Mouse (Mus musculus) heart, embryonic 11.5 days (tissue): ENCODE results near the gene Slc35b1. TPM values are rescaled to one million over a fixed set of nuclear protein-coding genes. Genes with fewer than 3 reads are reported as not detected.

ENCODE experiments used
- ATAC-seq: fragments of 200-750 bp; cut with Nextera tagmentation; replicated peaks from 2 replicates; pipeline ENCODE4 v1.8.0; 2017; ENCODE audit warnings: moderate library complexity; ENCODE audit not compliant: insufficient number of reproducible peaks, low FRiP score, low TSS enrichment
- H3K27ac ChIP-seq: fragments of 300-500 bp; sonication (generic); 2 replicates; pipeline ENCODE4 v1.5.1; 2014; ENCODE audit warnings: mild to moderate bottlenecking, low read depth, low read length
- H3K27me3 ChIP-seq: fragments of 300-500 bp; sonication (generic); 2 replicates; pipeline ENCODE4 v1.6.1; 2014; ENCODE audit warnings: mild to moderate bottlenecking, low read length, mixed read lengths; ENCODE audit not compliant: control insufficient read depth, insufficient read depth
- H3K36me3 ChIP-seq: fragments of 300-500 bp; sonication (generic); 2 replicates; pipeline ENCODE4 v1.6.1; 2014; ENCODE audit warnings: mild to moderate bottlenecking, low read length, moderate library complexity, mixed read lengths; ENCODE audit not compliant: control insufficient read depth, insufficient read depth
- H3K4me1 ChIP-seq: fragments of 300-500 bp; sonication (generic); 2 replicates; pipeline ENCODE4 v1.6.1; 2014; ENCODE audit warnings: low read length; ENCODE audit not compliant: control insufficient read depth, insufficient read depth
- H3K4me2 ChIP-seq: fragments of 300-500 bp; sonication (generic); 2 replicates; pipeline ENCODE4 v1.6.1; 2014; ENCODE audit warnings: mild to moderate bottlenecking, moderate library complexity
- H3K4me3 ChIP-seq: fragments of 300-500 bp; sonication (generic); 2 replicates; pipeline ENCODE4 v1.5.1; 2014; ENCODE audit warnings: low read depth, low read length
- H3K9ac ChIP-seq: fragments of 300-500 bp; sonication (generic); 2 replicates; pipeline ENCODE4 v1.6.1; 2014; ENCODE audit warnings: mild to moderate bottlenecking, low read depth, low read length, moderate library complexity
- H3K9me3 ChIP-seq: fragments of 300-500 bp; sonication (generic); replicated peaks from 2 replicates; pipeline ENCODE4 v1.6.1; 2016; ENCODE audit warnings: low read length; ENCODE audit not compliant: control insufficient read depth
- WGBS: fragments of 180-500 bp; shearing (Covaris S2); extraction: QIAGEN DNeasy Blood & Tissue Kit; methylation state at CpG from one replicate; pipeline ENCODE4 v1.1.7; 2014; ENCODE audit not compliant: insufficient replicate concordance; 5-methylcytosine and 5-hydroxymethylcytosine counted together
- polyA plus RNA-seq: library from polyadenylated mRNA; unstranded; fragments of >200 nt; fragmentation: Nextera tagmentation; extraction: Ambion mirVana; gene quantifications from 2 replicates; pipeline ENCODE4 v1.2.1, GENCODE M21; 2014

Slc35b1 gene
- polyA plus RNA-seq, 1 experiment from 2014 or later = 92.4 TPM

DNA sequence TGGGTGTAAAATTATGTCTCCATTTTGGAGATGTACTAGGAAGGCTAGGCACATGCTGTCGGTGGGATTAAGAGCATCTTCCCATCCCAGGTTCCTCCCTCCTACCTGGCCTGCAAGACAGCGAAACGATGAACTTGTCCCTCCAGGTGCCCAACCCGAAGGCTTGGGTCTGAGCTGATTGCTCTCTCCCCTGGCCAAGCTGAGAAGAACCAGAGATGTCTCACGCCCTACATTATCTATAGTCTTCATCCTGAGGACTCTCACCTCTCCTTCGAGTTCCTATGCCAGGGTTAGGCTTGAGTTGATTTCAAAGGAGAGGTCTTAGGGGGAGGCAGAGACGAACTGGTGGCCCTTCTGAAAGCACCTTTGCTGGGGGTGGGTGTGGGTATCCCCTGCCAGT is 28.5 kb upstream of the Slc35b1 start:
- H3K4me2 ChIP-seq = peak overlapping the region; percentile 17
- ATAC-seq = no peak
- WGBS = 68% methylated on average over 7 of the region's 7 CpGs

DNA sequence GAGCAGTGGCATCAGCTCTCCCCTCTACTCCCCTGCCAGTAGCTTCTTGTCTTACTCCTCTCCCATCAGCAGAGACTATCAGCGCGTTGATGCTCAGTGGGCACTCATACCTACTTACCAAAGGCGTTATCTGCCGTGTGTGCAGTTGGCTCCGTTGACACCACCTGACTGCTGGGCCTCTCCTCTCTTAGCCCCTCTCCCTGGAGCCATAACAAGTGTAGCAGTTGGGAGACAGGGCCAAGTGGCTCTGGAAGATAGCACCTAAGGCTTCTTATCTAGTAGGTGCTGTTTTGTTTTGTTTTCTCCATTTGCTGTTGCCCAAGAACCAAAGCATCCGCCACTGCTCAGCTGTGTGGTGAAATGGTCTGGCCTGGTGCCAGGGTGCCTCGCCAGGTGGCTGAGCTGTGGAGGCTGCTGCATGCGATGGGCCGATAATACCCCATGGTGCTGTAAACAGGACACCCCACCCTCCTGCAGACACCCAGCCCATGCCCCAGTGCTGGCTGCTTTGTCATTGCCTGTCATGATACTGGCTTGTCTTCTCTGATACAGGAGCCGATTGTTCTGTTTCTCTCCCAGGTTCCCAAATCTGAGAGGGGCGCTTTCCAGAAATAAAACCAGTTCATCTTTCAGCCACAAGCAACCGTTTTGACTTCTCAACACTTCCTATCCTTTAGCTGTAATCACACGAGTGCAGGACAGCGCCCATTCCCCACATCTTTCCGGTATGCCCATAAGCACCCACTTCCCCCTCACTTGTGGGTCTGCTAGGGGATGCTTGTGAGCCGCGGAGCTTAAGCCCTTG is 27.8 kb upstream of the Slc35b1 start:
- Histone ChIP-seq H3K27ac (peak overlapping the region; percentile 84), H3K36me3 (no peaks in the 10 kb centered on the region), H3K4me3 (no peak overlapping the region), H3K27me3 (no peaks in the 10 kb centered on the region), H3K9ac (peak overlapping the region; percentile 16; the same call in 1 of the 2 replicates), H3K9me3 (no peaks in the 10 kb centered on the region), H3K4me2 (peak overlapping the region; percentile 29), H3K4me1 (peaks cover 17% of the 10 kb centered on the region)
- peak; percentile 95 for ATAC-seq
- WGBS = 48% methylated on average over 17 of the region's 17 CpGs

More for the DNA sequence above, 28.5 kb upstream of the Slc35b1 start:
- Histone ChIP-seq H3K9me3 (no peaks in the 10 kb centered on the region), H3K4me3 (no peak overlapping the region), H3K4me1 (peaks cover 17% of the 10 kb centered on the region), H3K9ac (no peak overlapping the region), H3K27me3 (no peaks in the 10 kb centered on the region), H3K36me3 (no peaks in the 10 kb centered on the region), H3K27ac (peak overlapping the region; percentile 84)

DNA sequence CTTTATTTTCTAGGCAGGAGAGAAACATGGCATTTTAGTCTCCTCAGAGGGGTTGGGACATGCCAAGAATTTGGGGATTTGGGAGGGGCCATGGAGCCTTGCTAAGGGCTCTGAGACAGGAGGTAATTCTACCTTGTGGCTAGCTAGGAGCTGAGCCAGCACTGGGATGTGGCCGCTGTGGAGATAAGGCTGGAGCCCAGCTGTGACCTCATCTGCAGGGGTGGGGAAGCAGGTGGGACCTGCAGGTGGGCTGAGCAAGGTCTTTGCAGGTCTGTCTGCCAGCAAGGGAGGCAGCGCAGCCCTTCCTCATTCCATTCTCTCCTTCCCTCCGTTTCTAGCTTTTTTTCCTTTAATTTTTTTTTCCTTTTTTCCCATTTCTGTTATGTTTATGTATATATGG is 26.2 kb upstream of the Slc35b1 start:
- H3K27me3 ChIP-seq = no peaks in the 10 kb centered on the region
- WGBS = 65% methylated on average over 3 of the region's 3 CpGs
- no peaks in the 10 kb centered on the region for H3K36me3 ChIP-seq
- peaks cover 17% of the 10 kb centered on the region for H3K4me1 ChIP-seq
- H3K9ac ChIP-seq = no peak overlapping the region
- no peak overlapping the region for H3K4me2 ChIP-seq
- no peak overlapping the region for H3K27ac ChIP-seq
- no peak overlapping the region for H3K4me3 ChIP-seq
- no peaks in the 10 kb centered on the region for H3K9me3 ChIP-seq
- ATAC-seq = no peak

DNA sequence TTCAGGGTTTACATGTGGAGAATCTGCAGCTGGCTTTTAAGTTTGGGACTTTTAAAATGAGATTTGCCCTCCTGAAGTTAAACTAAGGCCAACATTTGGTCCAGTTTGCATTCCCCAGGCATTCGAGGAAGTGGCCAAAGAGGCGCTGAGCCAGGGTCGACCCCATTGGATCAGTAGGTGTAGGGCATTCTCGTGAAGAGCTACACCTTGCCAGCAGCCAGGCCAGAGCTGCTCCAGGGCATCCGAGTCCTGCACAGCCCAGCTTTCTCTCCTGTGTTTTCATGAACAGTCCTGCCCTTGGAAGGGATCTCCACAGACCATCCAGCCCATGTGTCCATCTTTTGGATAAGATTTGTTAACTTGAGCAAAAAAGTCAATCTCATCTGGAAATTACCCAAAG is 20.1 kb upstream of the Slc35b1 start:
- no peak for ATAC-seq
- WGBS = 84% methylated on average over 5 of the region's 5 CpGs
- H3K4me2 ChIP-seq = no peak overlapping the region
- H3K27ac ChIP-seq = no peak overlapping the region
- no peaks in the 10 kb centered on the region for H3K36me3 ChIP-seq
- H3K4me3 ChIP-seq = no peak overlapping the region
- no peaks in the 10 kb centered on the region for H3K9me3 ChIP-seq
- peaks cover 7% of the 10 kb centered on the region; the same call in 1 of the 2 replicates for H3K4me1 ChIP-seq
- H3K9ac ChIP-seq = no peak overlapping the region
- H3K27me3 ChIP-seq = no peaks in the 10 kb centered on the region

GRCm38 (mm10) chr11:95365596-95365995 is 18.9 kb upstream of the Slc35b1 start:
- Histone ChIP-seq H3K27ac (no peak overlapping the region), H3K36me3 (0 out of 2 replicates have a peak, but pooled peaks cover 2% of the 10 kb centered on the region), H3K9ac (no peak overlapping the region), H3K4me1 (peaks cover 7% of the 10 kb centered on the region; the same call in 1 of the 2 replicates), H3K27me3 (no peaks in the 10 kb centered on the region), H3K9me3 (no peaks in the 10 kb centered on the region), H3K4me3 (no peak overlapping the region), H3K4me2 (no peak overlapping the region)
- WGBS = 76% methylated on average over 10 of the region's 10 CpGs
- ATAC-seq = no peak

DNA sequence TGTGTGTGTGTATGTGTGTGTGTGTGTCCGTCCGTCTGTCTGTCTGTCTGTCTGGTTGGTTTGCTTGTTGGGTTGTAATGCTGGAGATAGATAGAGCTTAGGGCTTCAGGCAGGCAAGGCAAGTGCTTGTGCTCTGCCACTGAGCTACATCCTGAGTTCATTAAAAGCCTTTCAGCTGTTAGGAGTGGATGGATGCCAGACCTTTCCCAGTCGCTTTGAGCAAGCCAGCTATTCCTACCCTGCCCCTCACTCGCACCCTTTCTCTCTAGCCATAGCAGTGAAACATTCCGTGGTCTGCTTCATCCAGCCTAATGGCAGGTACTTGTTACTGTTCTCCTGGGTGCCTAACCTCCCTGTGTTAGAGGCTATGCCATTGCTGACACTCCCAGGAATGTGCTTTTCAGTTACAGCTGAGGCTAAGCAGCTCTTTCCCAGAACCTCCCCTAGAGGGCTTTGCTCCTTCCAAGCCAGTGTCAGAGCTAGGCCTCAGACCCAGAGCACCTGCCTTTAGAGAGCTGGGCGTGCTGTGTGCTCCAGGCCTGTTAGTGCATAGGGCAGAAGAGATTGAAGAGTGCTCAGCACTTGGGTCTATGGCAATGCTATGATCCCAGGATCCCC is 18.1 kb upstream of the Slc35b1 start:
- Histone ChIP-seq H3K4me3 (no peak overlapping the region), H3K9me3 (no peaks in the 10 kb centered on the region), H3K27ac (no peak overlapping the region), H3K4me2 (no peak overlapping the region), H3K36me3 (0 out of 2 replicates have a peak, but pooled peaks cover 2% of the 10 kb centered on the region), H3K27me3 (no peaks in the 10 kb centered on the region), H3K9ac (no peak overlapping the region), H3K4me1 (peaks cover 7% of the 10 kb centered on the region; the same call in 1 of the 2 replicates)
- ATAC-seq = no peak
- 75% methylated on average over 6 of the region's 6 CpGs for WGBS

- H3K27me3 ChIP-seq = no peaks in the 10 kb centered on the region
- H3K36me3 ChIP-seq = 0 out of 2 replicates have a peak, but pooled peaks cover 2% of the 10 kb centered on the region
- no peak overlapping the region for H3K4me3 ChIP-seq
- H3K9ac ChIP-seq = no peak overlapping the region
- no peak overlapping the region for H3K27ac ChIP-seq
- ATAC-seq = no peak
- H3K4me2 ChIP-seq = no peak overlapping the region
- peaks cover 7% of the 10 kb centered on the region; the same call in 1 of the 2 replicates for H3K4me1 ChIP-seq
- 78% methylated on average over 8 of the region's 8 CpGs for WGBS
- H3K9me3 ChIP-seq = no peaks in the 10 kb centered on the region
Measured at GRCm38 (mm10) chr11:95367011-95367735, 17.3 kb upstream of the Slc35b1 start.

DNA sequence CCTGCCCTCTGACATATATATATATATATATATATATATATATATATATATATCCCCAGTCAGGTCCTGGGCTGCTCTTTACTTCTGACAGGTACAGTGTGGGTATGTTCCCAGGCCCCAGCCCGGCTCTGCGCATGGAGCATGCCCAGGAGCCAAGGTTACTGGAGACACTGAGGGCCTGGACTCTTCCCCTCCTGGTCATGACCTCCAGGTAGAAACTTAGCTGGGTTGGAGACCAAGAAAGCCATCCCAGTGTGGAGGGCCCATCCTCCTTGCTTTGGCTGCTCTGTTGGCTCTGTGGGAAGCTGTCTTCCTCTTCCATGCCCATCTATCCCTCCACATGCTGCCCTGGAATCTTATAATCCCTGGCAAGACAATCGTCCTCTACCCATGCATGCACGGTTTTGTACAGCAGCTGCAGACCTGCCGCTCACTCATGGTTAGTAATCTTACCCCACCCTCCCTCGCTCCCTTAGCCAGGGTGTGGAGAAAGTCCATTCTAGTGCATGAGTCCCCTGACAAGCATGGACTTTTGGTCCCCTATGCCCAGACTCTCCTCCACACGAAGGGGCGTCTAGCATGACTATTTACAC is 16.2 kb upstream of the Slc35b1 start:
- peaks cover 7% of the 10 kb centered on the region; the same call in 1 of the 2 replicates for H3K4me1 ChIP-seq
- H3K4me3 ChIP-seq = no peak overlapping the region
- 0 out of 2 replicates have a peak, but pooled peaks cover 2% of the 10 kb centered on the region for H3K36me3 ChIP-seq
- no peak overlapping the region for H3K4me2 ChIP-seq
- H3K9me3 ChIP-seq = no peaks in the 10 kb centered on the region; the same call in 1 of the 2 replicates
- no peak overlapping the region for H3K9ac ChIP-seq
- ATAC-seq = no peak
- WGBS = 90% methylated on average over 8 of the region's 8 CpGs
- no peaks in the 10 kb centered on the region for H3K27me3 ChIP-seq
- no peak overlapping the region for H3K27ac ChIP-seq
